Mouse (Mus musculus) adrenal gland, postnatal 4 days (tissue): Measurements from ENCODE around the gene Ccdc69. TPM values are rescaled to one million over a fixed set of nuclear protein-coding genes. Genes with fewer than 3 reads are reported as not detected.
A peak's percentile ranks its signal among the peaks of the same experiment; 100 is the strongest.

Source experiments
- DNase-seq, 2 experiments: peaks; one replicate each; pipeline ENCODE4 v3.0.0; 2021 to 2022; ENCODE audit warnings: low spot score in 2 of 2, mixed read lengths in 2 of 2
- total RNA-seq, 2 experiments: library from RNA; stranded (reverse); gene quantifications; 2 replicates each; pipeline ENCODE4 v1.2.3; 2021

Ccdc69 gene
- total RNA-seq, 2 experiments from 2014 or later: 4.9 to 5.0 TPM

DNA sequence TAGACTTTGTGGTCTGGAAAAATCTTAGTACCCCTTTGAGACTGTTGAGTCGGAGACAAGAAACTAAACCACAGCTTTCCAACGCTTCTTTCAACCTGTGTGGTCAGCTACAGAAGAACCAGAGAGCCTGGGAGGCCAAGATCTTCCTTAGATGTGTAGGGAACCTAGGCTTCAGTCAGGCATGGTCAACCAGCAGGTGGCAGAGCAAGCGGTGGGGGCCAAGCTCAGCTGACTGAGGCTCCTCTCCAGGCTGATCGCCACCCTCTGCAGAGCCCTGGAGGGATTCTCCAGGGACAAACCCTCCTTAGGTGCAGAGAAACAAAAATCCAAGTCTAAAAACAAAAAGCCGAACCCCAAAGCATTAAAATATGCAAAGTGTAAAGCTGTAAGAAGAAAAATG is 31.3 kb downstream of the Ccdc69 start:
- peak in 1 of 2 experiments; percentile 32 for DNase-seq

DNA sequence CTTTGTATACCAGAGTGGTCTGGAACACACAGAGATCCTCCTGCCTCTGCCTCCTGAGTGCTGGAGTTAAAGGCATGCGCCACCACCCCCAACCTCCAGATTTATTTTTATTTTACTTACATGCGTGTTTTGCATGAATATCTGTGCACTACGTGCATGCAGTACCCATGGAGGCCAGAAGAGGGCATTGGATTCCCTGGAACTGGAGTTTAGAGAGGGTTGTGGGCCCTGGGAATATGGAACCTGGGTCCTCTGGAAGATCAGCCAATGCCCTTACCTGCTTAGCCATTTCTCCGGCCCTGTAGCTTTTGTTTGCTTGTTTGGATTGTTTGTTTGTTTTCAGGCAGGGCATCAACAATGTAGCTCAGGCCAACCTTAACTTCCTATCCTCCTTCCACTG is 36.6 kb downstream of the Ccdc69 start:
- DNase-seq: no peak

DNA sequence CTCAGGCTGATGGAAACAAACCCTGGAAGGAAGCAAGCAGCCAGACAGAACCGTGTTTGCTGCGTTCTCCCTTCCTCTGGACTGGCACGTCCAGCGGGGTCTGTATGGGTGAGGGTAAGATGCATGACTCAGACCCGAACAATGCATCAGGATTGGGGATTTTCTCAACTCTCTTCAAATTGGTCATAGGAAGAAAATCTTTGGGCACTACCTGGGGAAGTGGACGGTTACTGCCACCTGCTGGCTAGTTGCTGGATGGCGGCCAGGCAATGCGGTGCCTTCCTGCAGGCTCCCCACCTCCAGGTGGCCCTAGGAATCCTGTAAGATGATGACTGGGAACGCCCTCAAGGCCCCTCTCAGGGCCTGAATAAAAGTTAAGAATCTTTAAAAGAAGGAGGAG is 38.3 kb downstream of the Ccdc69 start:
- DNase-seq: peak; percentile 49 to 56

DNA sequence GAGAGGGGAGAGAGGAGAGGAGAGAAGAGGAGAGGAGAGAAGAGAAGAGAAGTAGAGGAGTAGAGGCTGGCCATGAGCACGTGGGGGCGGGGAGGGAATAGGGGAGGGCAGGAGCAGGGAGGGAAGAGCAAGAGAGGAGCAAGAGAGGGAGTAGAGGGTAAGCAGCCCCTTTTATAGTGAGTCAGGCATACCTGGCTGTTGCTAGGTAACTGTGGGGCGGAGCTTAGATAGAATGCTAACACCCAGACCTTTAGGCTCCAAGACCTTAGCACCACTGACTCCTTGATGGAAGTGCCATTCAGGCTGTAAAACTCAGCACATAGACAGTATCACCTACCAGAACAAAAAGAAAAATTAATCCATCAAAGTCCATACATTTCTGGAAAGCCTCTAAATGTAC is 41.3 kb downstream of the Ccdc69 start:
- DNase-seq: no peak

DNA sequence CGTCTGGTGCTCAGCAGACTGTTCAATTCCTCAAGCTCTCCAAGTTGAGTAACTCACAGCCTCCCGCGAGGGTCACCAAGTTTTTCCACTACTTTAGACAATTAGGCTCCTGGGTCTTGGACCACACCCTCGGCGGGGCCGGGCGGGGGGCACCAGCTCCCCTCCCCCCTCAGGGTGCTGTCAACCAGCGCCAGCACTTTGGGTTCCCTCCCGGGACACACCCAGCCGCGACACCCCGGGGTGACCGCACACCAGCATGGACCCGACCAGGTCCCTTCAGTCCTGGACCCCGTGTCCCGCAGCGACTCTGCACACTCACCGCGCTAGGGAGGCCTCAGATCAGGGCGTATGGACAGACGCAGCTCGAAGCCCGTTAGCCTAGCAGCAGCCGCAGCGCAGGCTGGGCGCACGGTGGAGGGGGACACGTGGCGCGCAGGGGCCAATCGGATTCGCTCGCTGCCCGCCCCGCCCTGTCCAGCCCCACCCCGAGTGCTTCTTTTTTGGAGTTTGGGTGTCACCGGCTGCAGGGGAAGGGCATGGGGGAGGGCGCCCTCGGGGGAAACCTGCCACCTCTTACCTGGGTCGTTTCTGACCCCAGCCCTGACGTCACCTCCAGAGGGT is 44.8 kb downstream of the Ccdc69 start, which contains the start of gene Anxa6:
Anxa6 (minus strand) TSS at position 406 of the 621 bp plus-strand sequence.
- DNase-seq: peak; percentile 64 to 66

DNA sequence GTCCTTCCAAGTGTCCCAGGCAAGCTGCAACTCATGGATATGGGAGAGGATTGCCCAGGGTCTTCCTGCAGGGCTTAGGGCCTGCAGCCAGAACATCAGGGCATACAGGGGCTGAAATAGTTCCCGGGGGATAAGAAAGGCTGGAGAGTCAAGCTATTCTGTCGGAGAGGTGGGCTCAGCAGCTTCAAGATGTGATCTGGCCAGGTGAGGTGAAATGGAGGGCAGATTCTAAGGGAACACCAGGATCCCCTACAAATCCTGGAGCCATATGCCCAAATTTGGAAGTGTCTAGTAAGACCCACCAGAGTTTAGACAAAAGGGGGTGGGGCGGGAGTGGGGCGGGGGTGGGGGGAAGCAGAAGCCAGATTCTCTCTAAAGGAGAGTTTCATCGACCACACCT is 45.6 kb downstream of the Ccdc69 start:
- DNase-seq: no peak

DNA sequence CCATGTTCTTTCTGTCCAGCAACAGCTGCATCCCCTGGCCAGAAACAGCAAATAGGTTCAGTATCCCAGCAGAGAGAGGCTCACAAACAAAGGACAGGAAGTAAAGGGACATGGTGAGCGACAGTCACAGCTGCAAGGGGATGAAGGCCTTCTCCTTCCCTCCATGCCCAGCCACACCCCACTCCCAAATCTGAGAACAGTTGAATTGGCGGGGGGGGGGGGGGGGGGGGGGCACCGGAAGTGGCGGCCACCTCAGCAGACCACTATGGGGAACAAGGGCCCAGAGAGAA is 46.0 kb downstream of the Ccdc69 start:
- no peak for DNase-seq

DNA sequence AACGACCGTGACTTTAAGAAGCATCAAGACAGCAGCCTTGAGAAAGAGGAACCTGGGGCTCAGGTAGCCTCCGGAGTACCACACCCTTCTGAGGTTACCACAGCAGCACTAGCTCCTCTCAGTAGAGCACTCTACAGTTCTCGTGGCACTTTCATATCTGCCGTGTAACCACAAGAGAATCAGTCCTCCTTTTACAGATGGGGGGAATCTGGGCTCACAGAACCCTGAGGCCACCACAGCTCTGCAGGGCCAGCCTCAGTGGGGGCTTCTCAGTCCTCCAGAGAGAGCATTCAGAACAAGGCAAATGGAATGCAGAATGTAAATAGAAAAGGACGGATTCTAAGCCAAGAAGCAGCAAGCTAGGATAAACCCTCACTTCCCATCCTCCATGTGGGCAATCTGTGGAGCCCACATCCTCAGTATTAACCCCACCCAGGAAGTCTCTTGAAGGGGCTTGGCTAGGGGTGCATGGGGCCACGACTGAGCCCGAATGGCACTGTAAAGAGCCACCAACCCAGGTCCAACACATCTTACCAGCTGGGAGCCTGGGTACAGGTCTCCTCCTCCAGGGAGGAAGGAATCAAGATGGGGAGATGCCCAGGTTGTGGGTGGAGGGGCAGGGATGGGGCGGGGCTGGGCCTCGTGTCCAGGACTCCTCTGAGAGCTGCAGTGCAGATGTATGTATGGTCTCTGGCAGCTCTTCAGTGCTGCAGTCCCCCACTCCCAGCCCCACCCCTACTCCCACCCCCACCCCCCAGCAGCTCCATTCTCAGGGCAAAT is 46.5 kb downstream of the Ccdc69 start:
- DNase-seq: no peak

DNA sequence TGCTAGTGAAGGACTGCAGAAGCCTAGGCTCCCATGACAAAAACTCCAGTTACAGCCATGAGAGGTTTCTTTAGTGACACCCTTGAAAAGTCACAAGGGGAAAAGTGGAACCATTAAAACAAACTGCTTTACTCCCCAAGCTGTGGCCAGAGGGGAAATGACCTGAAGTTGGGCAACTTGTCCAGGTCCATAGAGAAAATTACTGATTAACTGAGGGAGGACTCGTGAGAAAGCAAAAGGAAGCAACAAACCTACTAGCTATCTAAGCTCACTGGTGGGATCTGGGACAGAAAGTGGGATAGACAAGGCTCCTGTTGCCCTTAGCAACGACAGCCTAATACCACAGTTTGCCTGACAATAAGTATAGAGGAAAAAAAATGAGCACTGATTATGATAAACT is 49.4 kb downstream of the Ccdc69 start:
- no peak for DNase-seq

DNA sequence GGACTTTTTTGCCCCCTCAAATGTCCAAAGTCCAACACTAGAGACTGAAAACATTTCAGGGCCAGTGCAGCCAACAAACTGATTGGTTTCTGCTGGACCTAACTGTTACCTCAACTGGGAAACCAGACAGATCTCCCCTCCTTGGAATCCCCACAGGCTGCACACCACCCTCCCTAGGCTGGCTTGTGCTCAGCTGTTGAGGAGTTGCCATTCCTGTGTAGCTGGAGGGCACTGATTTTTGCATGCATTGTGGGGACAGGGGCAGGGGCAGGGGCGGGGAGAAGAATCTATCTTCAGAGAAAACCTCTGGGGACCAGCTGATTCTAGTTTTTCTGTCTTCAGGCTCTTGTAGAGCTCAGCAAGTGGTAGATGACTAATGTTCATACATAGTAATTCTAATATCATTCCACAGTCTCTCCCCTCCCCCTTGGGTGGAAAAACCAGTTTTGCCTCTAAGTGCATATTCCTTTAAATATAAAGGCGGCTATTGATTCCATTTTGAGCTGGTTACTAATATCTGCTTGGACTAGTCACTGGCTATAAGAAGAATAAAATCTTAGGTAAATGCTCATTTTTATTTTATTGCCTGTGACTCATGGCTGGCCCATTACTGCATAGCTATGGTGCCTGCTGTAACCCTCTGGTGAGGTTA is 50.6 kb downstream of the Ccdc69 start:
- no peak for DNase-seq

DNA sequence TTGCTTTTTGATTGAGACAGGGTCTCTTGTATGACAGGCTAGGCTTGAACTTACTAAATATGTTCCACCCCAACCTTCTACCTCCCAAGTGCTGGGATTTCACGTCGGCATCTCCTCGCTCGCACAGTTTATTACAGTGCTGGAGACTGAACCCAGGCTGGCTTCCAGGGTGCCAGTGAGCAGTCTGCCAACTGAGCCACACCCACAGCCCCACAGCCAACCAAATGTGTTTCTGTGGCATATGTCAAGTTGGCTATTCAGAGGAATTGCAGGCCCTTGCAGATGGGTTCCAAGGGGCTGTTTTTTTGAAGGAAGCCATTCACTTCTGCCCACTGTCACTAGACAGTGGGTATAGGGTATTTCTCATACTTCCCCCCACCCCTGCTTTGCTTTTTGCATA is 52.0 kb downstream of the Ccdc69 start:
- no peak for DNase-seq

DNA sequence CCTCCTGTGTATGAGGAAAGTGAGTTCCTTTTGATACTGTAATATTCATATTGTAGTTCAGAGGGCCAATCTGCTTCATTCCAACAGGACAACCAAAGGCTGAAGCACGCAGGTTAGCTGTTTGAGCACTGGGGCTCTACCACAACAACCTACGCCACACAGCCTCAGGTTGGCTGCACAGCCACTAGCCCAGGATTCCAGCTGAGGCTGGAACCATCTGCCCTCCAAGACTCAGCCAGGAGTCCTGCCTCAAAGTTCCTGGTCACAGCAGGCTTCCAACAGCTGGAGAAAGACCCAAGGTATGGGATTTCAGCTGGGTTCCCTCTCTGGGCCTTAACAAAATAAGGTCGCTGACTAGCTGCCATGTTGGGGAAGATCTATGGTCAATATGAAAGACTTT is 54.3 kb downstream of the Ccdc69 start:
- DNase-seq: no peak

DNA sequence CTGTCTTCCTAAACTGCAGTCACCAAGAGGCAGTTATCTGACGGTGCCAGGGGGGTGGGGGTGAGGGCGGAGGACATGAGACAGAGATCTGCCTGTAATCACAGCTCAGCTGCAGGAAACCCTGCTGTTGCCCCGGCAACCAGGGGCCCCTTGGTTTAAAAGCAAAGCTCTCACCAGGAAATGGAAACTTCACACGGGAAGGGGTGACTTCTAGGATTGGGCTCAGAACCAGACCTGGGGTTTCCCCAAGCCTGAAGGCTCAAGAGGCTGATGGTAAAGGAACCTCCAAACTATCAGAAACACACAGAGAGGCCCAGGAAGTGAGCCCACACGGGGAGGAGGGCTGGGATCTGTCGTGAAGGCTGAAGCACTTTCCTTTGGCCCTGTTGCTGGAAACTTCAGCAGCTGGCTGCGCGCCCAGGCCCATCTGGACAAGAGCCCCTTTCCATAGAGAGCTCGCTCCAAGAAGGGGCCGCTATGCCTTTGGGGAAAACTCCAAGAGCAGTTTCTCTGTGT is 54.8 kb downstream of the Ccdc69 start:
- DNase-seq: peak; percentile 50 to 65

DNA sequence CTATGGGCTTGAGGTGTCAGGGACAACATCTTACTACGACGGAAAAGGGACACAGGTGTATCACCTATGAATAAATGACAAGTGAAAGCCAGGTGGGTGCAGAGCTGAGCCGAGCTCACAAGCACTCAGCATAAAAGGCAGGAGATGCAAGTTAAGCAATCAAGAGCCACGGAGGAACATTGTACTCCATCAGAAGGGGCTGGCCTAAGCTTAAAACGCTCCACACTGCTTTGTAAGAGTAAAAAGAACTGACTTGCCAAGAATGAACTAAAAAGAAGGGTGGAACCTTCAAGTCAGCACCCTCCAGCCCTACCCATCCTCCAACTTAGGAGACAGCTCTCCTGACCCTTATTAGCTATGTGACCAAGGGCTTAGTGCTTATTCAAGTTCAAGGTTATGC is 55.4 kb downstream of the Ccdc69 start:
- no peak for DNase-seq

DNA sequence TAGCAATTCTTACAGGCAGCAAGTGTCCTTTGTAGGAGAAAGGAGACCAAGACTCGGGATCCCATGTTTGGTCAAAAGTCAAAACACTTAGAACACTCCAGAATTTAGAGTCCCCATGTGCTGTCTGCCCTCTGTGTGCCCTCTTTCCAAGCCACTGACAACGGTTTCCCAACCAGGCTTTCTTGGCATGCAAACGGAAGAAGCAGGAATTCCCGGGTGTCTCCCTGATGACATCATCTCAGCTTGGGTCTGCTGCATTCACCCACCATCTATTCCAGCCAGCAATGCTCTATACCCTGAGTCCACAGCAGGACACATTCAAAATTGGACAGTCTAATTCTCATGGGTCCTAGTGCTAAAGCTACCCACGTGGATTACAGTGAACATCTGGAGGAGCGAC is 56.1 kb downstream of the Ccdc69 start:
- no peak for DNase-seq

DNA sequence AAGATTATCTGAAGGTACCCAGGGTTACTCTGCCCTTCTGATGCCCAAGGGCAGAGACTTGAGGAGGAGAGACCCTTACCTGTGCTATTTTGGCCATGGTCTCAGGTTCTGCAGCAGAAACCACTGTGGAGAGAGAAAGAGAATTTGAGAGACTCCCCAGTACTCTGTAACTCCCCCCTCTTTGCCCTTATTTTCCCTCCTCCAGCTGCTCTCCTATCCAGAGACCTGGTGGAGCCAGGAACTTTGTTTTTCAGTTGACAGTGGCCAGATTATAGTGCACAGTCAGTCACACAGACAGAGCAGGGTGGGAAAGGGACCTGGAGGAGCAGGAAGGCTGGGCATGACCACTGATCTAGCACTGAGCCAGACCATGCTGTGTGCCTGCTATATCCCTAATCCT is 56.5 kb downstream of the Ccdc69 start:
- no peak for DNase-seq

DNA sequence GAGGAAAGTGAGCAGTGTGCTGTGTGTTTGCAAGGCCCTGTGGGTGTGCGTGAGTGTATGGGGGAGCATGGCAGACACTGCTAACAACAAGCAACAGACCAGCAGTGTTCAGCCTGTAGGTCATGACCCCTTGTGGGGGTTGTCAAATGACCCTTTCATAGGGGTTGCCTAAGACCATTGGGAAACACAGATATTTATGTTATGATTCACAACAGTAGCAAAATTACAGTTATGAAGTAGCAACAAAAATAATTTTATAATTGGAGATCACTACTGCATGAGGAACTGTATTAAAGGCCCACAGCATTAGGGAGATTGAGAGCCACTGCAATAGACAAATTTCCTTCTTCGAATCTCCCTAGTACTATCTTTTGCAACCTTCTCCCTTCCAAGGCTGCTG is 58.2 kb downstream of the Ccdc69 start:
- DNase-seq: no peak

DNA sequence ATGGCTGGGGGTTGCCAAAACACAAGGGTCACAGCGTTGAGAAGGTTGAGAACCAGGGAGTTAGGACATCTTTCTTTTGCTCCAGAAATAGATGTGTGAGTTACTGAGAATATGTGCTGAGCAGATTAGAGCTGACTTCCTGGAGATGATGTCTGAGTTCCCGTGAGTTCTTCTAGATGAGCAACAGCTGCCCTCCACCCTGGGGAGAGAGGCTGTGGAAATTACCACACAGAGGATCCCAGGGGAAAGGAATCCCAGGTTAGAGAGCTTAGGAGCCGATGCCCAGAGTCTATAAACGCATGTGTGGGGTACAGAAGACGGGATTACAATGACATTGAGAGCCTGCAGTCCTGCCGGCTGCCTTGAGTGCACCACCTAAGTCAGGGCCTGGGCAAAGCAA is 59.9 kb downstream of the Ccdc69 start:
- no peak for DNase-seq

DNA sequence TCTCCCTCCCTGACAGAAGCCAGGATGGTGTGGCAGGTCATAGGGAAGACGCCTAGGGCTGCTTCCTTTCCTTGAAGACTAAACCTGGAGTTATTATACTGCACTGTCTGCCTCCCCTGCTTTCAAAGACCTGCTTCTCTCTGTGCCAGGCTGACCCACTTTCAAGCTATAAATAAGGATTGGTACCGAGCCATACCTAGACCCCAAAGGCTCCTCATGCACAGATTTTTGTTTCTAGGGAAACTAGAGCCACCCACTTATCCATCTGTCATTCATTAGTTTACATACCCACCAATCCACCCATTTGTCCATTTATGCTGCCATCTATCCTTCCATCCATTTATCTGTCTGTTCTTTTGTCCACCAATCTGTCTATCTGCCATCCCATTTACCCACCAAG is 60.7 kb downstream of the Ccdc69 start:
- DNase-seq: no peak

DNA sequence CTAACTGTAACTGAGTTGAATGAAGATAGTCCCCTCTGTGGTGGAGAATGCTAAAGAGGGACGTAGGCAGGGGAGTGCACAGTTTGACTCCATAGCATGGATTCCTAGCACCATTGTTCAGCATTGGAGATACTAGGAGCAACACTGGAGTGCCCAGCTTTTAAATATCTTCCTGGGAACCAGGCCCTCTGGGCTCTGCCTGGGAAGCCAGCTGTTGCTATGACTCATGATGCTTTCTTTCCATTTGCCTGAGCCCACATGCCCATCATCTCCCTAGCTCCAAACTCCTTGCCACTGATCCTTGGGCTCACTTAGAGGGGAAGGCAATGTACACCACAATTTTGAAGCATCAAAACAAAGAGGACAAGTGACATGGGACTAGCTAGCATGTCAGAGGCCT is 61.2 kb downstream of the Ccdc69 start:
- no peak for DNase-seq

DNA sequence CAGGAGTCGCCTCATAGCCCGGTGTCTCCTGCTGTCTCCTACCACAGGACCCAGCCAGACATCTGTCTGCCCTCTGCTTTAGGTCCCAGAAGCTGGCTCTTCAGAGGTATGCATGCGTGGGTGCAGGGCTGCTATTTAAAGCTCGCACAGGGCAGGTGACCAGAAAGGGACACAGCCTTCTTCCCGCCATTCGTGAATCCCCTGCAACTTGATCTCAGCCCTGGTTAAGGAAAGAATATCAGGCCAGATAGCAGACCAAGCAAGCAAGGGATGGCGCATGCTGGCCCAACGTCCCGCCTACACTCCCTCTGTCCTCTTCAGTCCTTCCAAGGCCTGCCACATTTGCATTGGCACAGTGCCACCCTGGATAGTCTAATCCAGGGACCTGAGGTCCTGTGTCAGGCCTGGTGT is 62.1 kb downstream of the Ccdc69 start:
- DNase-seq: peak in 1 of 2 experiments; percentile 57

DNA sequence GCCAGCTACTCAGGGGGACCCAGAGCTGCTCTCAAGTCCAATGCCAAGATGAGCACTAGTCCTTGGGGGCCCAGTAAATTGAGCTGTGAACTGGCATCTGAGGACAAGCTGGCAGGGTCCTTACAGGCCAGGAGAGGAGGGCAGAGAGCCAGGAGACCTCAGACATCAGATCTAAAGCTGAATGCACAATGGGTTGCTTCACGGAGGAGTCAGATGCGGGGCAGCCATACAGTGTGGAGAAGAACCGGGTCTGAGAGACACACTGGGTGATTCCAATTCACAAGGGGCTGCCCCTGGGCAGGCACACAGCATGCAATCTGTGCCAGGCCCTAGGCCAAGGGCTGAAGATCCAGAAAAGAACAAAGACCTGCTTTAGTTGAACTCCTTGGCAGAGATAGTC is 62.7 kb downstream of the Ccdc69 start:
- no peak for DNase-seq
